Mouse (Mus musculus) kidney, postnatal 36 days (tissue): Measurements from ENCODE around the gene Capn8.
"Not testable (repeated sequence)": the region's sequence is repeated elsewhere in the genome, so short reads cannot be mapped to it uniquely, and the experiment has no call there.

Source experiments
- DNase-seq, 2 experiments: peaks; one replicate each; pipeline ENCODE4 v3.0.0; 2021 to 2022; ENCODE audit warnings: mixed read lengths in 2 of 2

The Capn8 gene

GRCm38 (mm10) chr1:182618200-182618947, 53.6 kb downstream of the Capn8 start:
- DNase-seq = no peak

GRCm38 (mm10) chr1:182620470-182620869, 55.7 kb downstream of the Capn8 start:
- no peak for DNase-seq

- DNase-seq = peak in 1 of 2 experiments; percentile 30
These were observed 56.4 kb downstream of the Capn8 start for GRCm38 (mm10) chr1:182621256-182621655.

- DNase-seq = no peak
These were observed 61.4 kb downstream of the Capn8 start for GRCm38 (mm10) chr1:182626197-182626596.

- DNase-seq = no peak
These were observed 64.4 kb downstream of the Capn8 start for GRCm38 (mm10) chr1:182629228-182629627.

GRCm38 (mm10) chr1:182633712-182634294, 69.0 kb downstream of the Capn8 start:
- DNase-seq = no peak

GRCm38 (mm10) chr1:182639016-182639415, 74.2 kb downstream of the Capn8 start:
- no peak for DNase-seq

- DNase-seq = no peak
These were observed 74.6 kb downstream of the Capn8 start for GRCm38 (mm10) chr1:182639456-182639855.

GRCm38 (mm10) chr1:182640094-182640493, 75.3 kb downstream of the Capn8 start:
- no peak for DNase-seq

GRCm38 (mm10) chr1:182642779-182643178, 78.0 kb downstream of the Capn8 start:
- peak; percentile 27 to 36 for DNase-seq

GRCm38 (mm10) chr1:182644418-182644817, 79.6 kb downstream of the Capn8 start:
- DNase-seq = not testable (repeated sequence)

- no peak for DNase-seq
These were observed 80.4 kb downstream of the Capn8 start for GRCm38 (mm10) chr1:182645211-182645668.

GRCm38 (mm10) chr1:182646796-182647195, 82.0 kb downstream of the Capn8 start:
- no peak for DNase-seq

- peak; percentile 70 to 89 for DNase-seq
These were observed 93.0 kb downstream of the Capn8 start for GRCm38 (mm10) chr1:182657760-182658159.

- no peak for DNase-seq
These were observed 95.6 kb downstream of the Capn8 start for GRCm38 (mm10) chr1:182660365-182660764.

- peak; percentile 42 to 51 for DNase-seq
These were observed 98.9 kb downstream of the Capn8 start for GRCm38 (mm10) chr1:182663671-182664070.

GRCm38 (mm10) chr1:182664841-182665240, 100.0 kb downstream of the Capn8 start:
- DNase-seq = no peak

GRCm38 (mm10) chr1:182667281-182667680, 102.5 kb downstream of the Capn8 start:
- no peak for DNase-seq

GRCm38 (mm10) chr1:182669741-182670140, 104.9 kb downstream of the Capn8 start:
- DNase-seq = no peak

- DNase-seq = peak; percentile 48 to 51
These were observed 105.9 kb downstream of the Capn8 start for GRCm38 (mm10) chr1:182670563-182671342.

GRCm38 (mm10) chr1:182671343-182671624, 106.5 kb downstream of the Capn8 start:
- peak in 1 of 2 experiments; percentile 11 for DNase-seq

GRCm38 (mm10) chr1:182675346-182675745, 110.5 kb downstream of the Capn8 start:
- peak; percentile 21 to 38 for DNase-seq

- no peak for DNase-seq
These were observed 113.3 kb downstream of the Capn8 start for GRCm38 (mm10) chr1:182678151-182678550.

GRCm38 (mm10) chr1:182679169-182679568, 114.4 kb downstream of the Capn8 start:
- DNase-seq = no peak
